Mouse (Mus musculus) intestine, embryonic 16.5 days (tissue): ENCODE data around the gene Ostc. TPM values are rescaled to one million over a fixed set of nuclear protein-coding genes. Genes with fewer than 3 reads are reported as not detected.

ENCODE experiments used
- ATAC-seq: fragments of 200-750 bp; cut with Nextera tagmentation; 2 replicates; pipeline ENCODE4 v1.8.0; 2017; ENCODE audit warnings: moderate TSS enrichment, moderate library complexity
- H3K27ac ChIP-seq: fragments of 300-500 bp; sonication (generic); 2 replicates; pipeline ENCODE4 v1.5.1; 2014; ENCODE audit warnings: mild to moderate bottlenecking, low read length
- H3K27me3 ChIP-seq: fragments of 300-500 bp; sonication (generic); replicated peaks from 2 replicates; pipeline ENCODE4 v1.6.1; 2014; ENCODE audit warnings: low read length, control low read depth, mixed read lengths; ENCODE audit not compliant: control insufficient read depth, insufficient read depth
- H3K36me3 ChIP-seq: fragments of 300-500 bp; sonication (generic); 2 replicates; pipeline ENCODE4 v1.6.1; 2014; ENCODE audit warnings: low read length, control low read depth; ENCODE audit not compliant: control insufficient read depth, insufficient read depth
- H3K4me1 ChIP-seq: fragments of 300-500 bp; sonication (generic); 2 replicates; pipeline ENCODE4 v1.6.1; 2014; ENCODE audit warnings: low read length, control low read depth, mixed read lengths; ENCODE audit not compliant: control insufficient read depth, insufficient read depth
- H3K4me2 ChIP-seq: fragments of 300-500 bp; sonication (generic); 2 replicates; pipeline ENCODE4 v1.6.1; 2014; ENCODE audit warnings: low read depth, low read length, control low read depth
- H3K4me3 ChIP-seq: fragments of 300-500 bp; sonication (generic); 2 replicates; pipeline ENCODE4 v1.5.1; 2014; ENCODE audit warnings: mild to moderate bottlenecking, low read length
- H3K9ac ChIP-seq: fragments of 300-500 bp; sonication (generic); 2 replicates; pipeline ENCODE4 v1.6.1; 2014; ENCODE audit warnings: low read depth, low read length
- H3K9me3 ChIP-seq: fragments of 300-500 bp; sonication (generic); 2 replicates; pipeline ENCODE4 v1.6.1; 2016; ENCODE audit warnings: low read length, control low read depth; ENCODE audit not compliant: control insufficient read depth
- WGBS: fragments of 180-500 bp; shearing (Covaris S2); extraction: QIAGEN DNeasy Blood & Tissue Kit; methylation state at CpG from one replicate; pipeline ENCODE4 v1.1.7; 2014; 5-methylcytosine and 5-hydroxymethylcytosine counted together
- polyA plus RNA-seq: library from polyadenylated mRNA; unstranded; fragments of >200 nt; fragmentation: Nextera tagmentation; extraction: Ambion mirVana; gene quantifications from 2 replicates; pipeline ENCODE4 v1.2.1, GENCODE M21; 2015

The Ostc gene
- 390 and 398 TPM in 2 replicates for polyA plus RNA-seq

- Histone ChIP-seq H3K9me3 (no peaks in the 10 kb centered on the region), H3K4me2 (peak within 1 kb of the TSS; percentile 56), H3K4me3 (peak within 1 kb of the TSS; percentile 92), H3K27ac (peak within 1 kb of the TSS; percentile 87), H3K36me3 (peaks cover under 1% of the 10 kb centered on the region; the same call in 1 of the 2 replicates), H3K4me1 (peaks cover 8% of the 10 kb centered on the region), H3K9ac (peak within 1 kb of the TSS; percentile 92), H3K27me3 (no peaks in the 10 kb centered on the region)
- WGBS: under 1% methylated on average over 45 of the region's 45 CpGs
- peak; percentile 97 for ATAC-seq
Observed at GRCm38 (mm10) chr3:130708967-130709924, at the start of gene Ostc. Gene Ostc (minus strand): TSS chr3:130709444.

- Histone ChIP-seq H3K27ac (no peak overlapping the region), H3K4me3 (no peak overlapping the region), H3K36me3 (no peaks in the 10 kb centered on the region), H3K4me2 (no peak overlapping the region), H3K4me1 (no peaks in the 10 kb centered on the region), H3K9ac (no peak overlapping the region), H3K27me3 (no peaks in the 10 kb centered on the region), H3K9me3 (no peaks in the 10 kb centered on the region)
- no peak for ATAC-seq
- WGBS: 78% methylated on average over 15 of the region's 15 CpGs
Observed at GRCm38 (mm10) chr3:130758157-130758841, 49.1 kb upstream of the Ostc start.

- Histone ChIP-seq H3K9me3 (no peaks in the 10 kb centered on the region), H3K27ac (no peak overlapping the region), H3K4me3 (no peak overlapping the region), H3K9ac (no peak overlapping the region), H3K36me3 (no peaks in the 10 kb centered on the region), H3K27me3 (no peaks in the 10 kb centered on the region), H3K4me1 (no peaks in the 10 kb centered on the region), H3K4me2 (no peak overlapping the region)
- WGBS: 78% methylated on average over 8 of the region's 8 CpGs
- ATAC-seq: no peak
Observed at GRCm38 (mm10) chr3:130757117-130757852, 48.0 kb upstream of the Ostc start.

GRCm38 (mm10) chr3:130749206-130749605 lies 40.0 kb upstream of the Ostc start:
- H3K27ac ChIP-seq: no peak overlapping the region
- H3K9ac ChIP-seq: no peak overlapping the region
- H3K36me3 ChIP-seq: no peaks in the 10 kb centered on the region
- H3K4me1 ChIP-seq: no peaks in the 10 kb centered on the region
- 85% methylated on average over 3 of the region's 3 CpGs for WGBS
- no peaks in the 10 kb centered on the region for H3K27me3 ChIP-seq
- H3K4me3 ChIP-seq: no peak overlapping the region
- no peaks in the 10 kb centered on the region for H3K9me3 ChIP-seq
- H3K4me2 ChIP-seq: no peak overlapping the region
- no peak for ATAC-seq

GRCm38 (mm10) chr3:130746673-130747619 lies 37.7 kb upstream of the Ostc start:
- H3K4me3 ChIP-seq: no peak overlapping the region
- no peaks in the 10 kb centered on the region for H3K4me1 ChIP-seq
- no peak overlapping the region for H3K9ac ChIP-seq
- no peak overlapping the region for H3K4me2 ChIP-seq
- no peaks in the 10 kb centered on the region for H3K9me3 ChIP-seq
- 68% methylated on average over 10 of the region's 10 CpGs for WGBS
- no peak for ATAC-seq
- no peak overlapping the region for H3K27ac ChIP-seq
- no peaks in the 10 kb centered on the region for H3K36me3 ChIP-seq
- H3K27me3 ChIP-seq: no peaks in the 10 kb centered on the region

- Histone ChIP-seq H3K4me3 (no peak overlapping the region), H3K4me1 (no peaks in the 10 kb centered on the region), H3K36me3 (no peaks in the 10 kb centered on the region), H3K4me2 (no peak overlapping the region), H3K9ac (no peak overlapping the region), H3K27me3 (no peaks in the 10 kb centered on the region), H3K27ac (no peak overlapping the region), H3K9me3 (no peaks in the 10 kb centered on the region)
- WGBS: 31% methylated on average over 21 of the region's 21 CpGs
- no peak for ATAC-seq
Observed at GRCm38 (mm10) chr3:130737652-130738361, 28.6 kb upstream of the Ostc start.

- Histone ChIP-seq H3K4me2 (no peak overlapping the region), H3K27ac (no peak overlapping the region), H3K27me3 (no peaks in the 10 kb centered on the region), H3K4me1 (no peaks in the 10 kb centered on the region), H3K9ac (no peak overlapping the region), H3K9me3 (no peaks in the 10 kb centered on the region), H3K36me3 (no peaks in the 10 kb centered on the region), H3K4me3 (no peak overlapping the region)
- no peak for ATAC-seq
- WGBS: 48% methylated on average over 4 of the region's 4 CpGs
Observed at GRCm38 (mm10) chr3:130736758-130737157, 27.5 kb upstream of the Ostc start.

GRCm38 (mm10) chr3:130730189-130730653 lies 21.0 kb upstream of the Ostc start, which contains the start of gene Rpl34:
Gene Rpl34 (minus strand): TSS chr3:130730398.
- ATAC-seq: peak; percentile 99
- under 1% methylated on average over 45 of the region's 45 CpGs for WGBS
- peak within 1 kb of the TSS; percentile 67 for H3K4me2 ChIP-seq
- H3K27ac ChIP-seq: peak within 1 kb of the TSS; percentile 80
- H3K4me3 ChIP-seq: peak within 1 kb of the TSS; percentile 83
- peaks cover 14% of the 10 kb centered on the region for H3K4me1 ChIP-seq
- H3K36me3 ChIP-seq: peaks cover 16% of the 10 kb centered on the region
- H3K9me3 ChIP-seq: no peaks in the 10 kb centered on the region
- H3K27me3 ChIP-seq: no peaks in the 10 kb centered on the region
- peak within 1 kb of the TSS; percentile 93 for H3K9ac ChIP-seq
